Mouse (Mus musculus): Measurements from ENCODE around the gene Anapc4. TPM values are rescaled to one million over a fixed set of nuclear protein-coding genes. Genes with fewer than 3 reads are reported as not detected.

Anapc4 gene
- polyA plus RNA-seq, 1 experiment, result 41.3 TPM

- H3K36me3 ChIP-seq (ENCODE audit: control insufficient read depth, insufficient read depth), result no peaks in the 10 kb centered on the region
Measured at GRCm38 (mm10) chr5:52913711-52914110, 79.9 kb downstream of the Anapc4 start.

GRCm38 (mm10) chr5:52916186-52916585 is 82.4 kb downstream of the Anapc4 start:
- Histone ChIP-seq H3K79me2 (ENCODE audit: control insufficient read depth, insufficient read depth) (no peaks in the 10 kb centered on the region), H3K4me3 (ENCODE audit: insufficient read depth, poor library complexity, severe bottlenecking) (no peak overlapping the region), H3K79me3 (ENCODE audit: low read depth) (no peaks in the 10 kb centered on the region), H3K36me3 (ENCODE audit: control insufficient read depth, insufficient read depth) (no peaks in the 10 kb centered on the region), H3ac (ENCODE audit: control insufficient read depth, insufficient read length, low read depth) (no peak overlapping the region), H3K27me3 (ENCODE audit: control insufficient read depth, insufficient read depth, insufficient read length) (no peaks in the 10 kb centered on the region)
- TF ChIP-seq CEBPB (IDR thresholded peaks at IDR 0.05; ENCODE audit: low read depth) (no peak), MYOG (IDR thresholded peaks at IDR 0.05; ENCODE audit: control insufficient read depth, extremely low read depth, insufficient read length) (no peak), USF1 (IDR thresholded peaks at IDR 0.05; ENCODE audit: low read depth) (no peak), CTCF (IDR thresholded peaks at IDR 0.05; ENCODE audit: control insufficient read depth, insufficient read depth, insufficient read length) (no peak), FOSL1 (IDR thresholded peaks at IDR 0.05; ENCODE audit: insufficient read depth, low read length, poor library complexity, severe bottlenecking) (no peak), MAX (IDR thresholded peaks at IDR 0.05) (no peak), MYOD1 (IDR thresholded peaks at IDR 0.05; ENCODE audit: control insufficient read depth, insufficient read length, low read depth) (no peak)

More at GRCm38 (mm10) chr5:52913711-52914110, 79.9 kb downstream of the Anapc4 start:
- Histone ChIP-seq H3ac (ENCODE audit: control insufficient read depth, insufficient read length, low read depth) (no peak overlapping the region), H3K79me2 (ENCODE audit: control insufficient read depth, insufficient read depth) (no peaks in the 10 kb centered on the region), H3K27me3 (ENCODE audit: control insufficient read depth, insufficient read depth, insufficient read length) (no peaks in the 10 kb centered on the region), H3K79me3 (ENCODE audit: low read depth) (no peaks in the 10 kb centered on the region), H3K4me3 (ENCODE audit: insufficient read depth, poor library complexity, severe bottlenecking) (no peak overlapping the region)
- no peak for TF ChIP-seq CTCF (IDR thresholded peaks at IDR 0.05; ENCODE audit: control insufficient read depth, insufficient read depth, insufficient read length)
- no peak for TF ChIP-seq USF1 (IDR thresholded peaks at IDR 0.05; ENCODE audit: low read depth)
- TF ChIP-seq FOSL1 (IDR thresholded peaks at IDR 0.05; ENCODE audit: insufficient read depth, low read length, poor library complexity, severe bottlenecking), result no peak
- TF ChIP-seq MYOD1 (IDR thresholded peaks at IDR 0.05; ENCODE audit: control insufficient read depth, insufficient read length, low read depth), result no peak
- no peak for TF ChIP-seq MAX (IDR thresholded peaks at IDR 0.05)
- no peak for TF ChIP-seq CEBPB (IDR thresholded peaks at IDR 0.05; ENCODE audit: low read depth)
- no peak for TF ChIP-seq MYOG (IDR thresholded peaks at IDR 0.05; ENCODE audit: control insufficient read depth, extremely low read depth, insufficient read length)

Other genes starting within 250 kb of the Anapc4 start
- gene Sepsecs, start 164.3 kb upstream of the Anapc4 start, polyA plus RNA-seq (2012; fragmentation: generic; extraction: Trizol), result 3.3 TPM
- gene Pi4k2b, start 92.4 kb upstream of the Anapc4 start, polyA plus RNA-seq (2012; fragmentation: generic; extraction: Trizol), result 17.2 TPM
- 9.7 TPM for gene Zcchc4, start 58.6 kb upstream of the Anapc4 start, polyA plus RNA-seq (2012; fragmentation: generic; extraction: Trizol)
- 0.01 TPM for gene Slc34a2, start 204.1 kb downstream of the Anapc4 start, polyA plus RNA-seq (2012; fragmentation: generic; extraction: Trizol)